Mouse (Mus musculus): ENCODE measurements at regions not wholly inside any gene's neighbourhood (a gene's known extent, or its start where the extent isn't known, plus 50 kb on each side); places are given as distances from the start of the nearest gene placed in this dataset.

DNA sequence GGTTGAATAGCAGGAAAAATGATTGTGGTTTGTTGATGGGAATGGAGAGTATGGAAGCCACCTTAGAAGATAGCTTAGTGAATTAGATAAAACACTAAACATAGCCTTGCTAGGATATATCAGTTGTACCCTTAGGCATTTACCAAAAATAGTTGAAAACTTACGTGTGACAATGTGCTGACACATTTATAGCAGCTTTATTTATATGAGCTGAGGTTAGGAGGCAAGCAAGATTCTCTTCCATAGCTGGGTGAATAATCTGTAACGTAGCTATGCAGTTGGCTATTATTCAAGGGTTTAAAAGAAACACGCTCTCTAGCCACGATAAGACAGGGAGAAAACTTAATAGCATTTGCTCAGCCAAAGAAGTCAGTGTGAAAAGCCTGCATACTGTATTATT is 685.4 kb downstream of the Hs3st4 start:
- ATAC-seq (replicated peaks; ENCODE audit: low FRiP score, low TSS enrichment, poor library complexity, severe bottlenecking) = no peak

DNA sequence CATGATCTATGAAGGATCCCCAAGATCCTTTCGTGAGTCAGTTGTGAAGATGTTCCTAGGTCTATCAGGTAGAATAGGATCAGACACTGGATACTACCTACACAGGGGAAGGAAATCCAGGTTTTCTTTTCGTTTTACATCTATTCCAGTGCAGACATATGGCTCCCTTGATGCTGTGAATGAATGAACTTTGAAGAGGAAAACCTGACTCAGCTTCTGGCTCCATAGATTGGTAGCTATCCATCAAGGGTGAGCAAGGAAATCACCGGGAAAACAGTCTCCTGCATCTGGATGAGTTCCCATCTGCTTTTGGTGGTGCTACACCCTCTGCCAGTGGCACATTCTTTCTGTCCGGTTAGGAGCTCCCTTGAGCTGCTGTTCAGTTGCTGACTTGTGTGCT is 687.8 kb downstream of the Hs3st4 start:
- no peak for ATAC-seq (replicated peaks; ENCODE audit: low FRiP score, low TSS enrichment, poor library complexity, severe bottlenecking)

DNA sequence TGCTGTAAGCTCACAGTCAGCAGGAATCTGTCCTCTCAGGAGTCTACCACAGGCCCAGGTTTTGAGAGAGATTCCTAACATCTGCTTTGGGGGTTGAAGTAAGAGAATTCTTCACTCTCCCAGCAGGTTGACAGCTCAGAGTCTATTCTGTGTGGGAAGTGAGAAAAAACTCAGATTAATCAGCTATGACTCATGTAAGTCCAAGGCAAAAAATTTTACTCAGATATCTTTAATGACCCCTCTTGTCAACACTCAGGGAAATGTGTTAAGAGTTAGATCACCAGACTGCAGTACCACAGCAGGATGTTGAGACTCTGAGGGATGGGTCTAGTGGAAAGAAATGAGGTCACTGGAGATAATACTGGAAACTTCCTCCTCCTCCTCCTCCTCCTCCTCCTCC is 688.4 kb downstream of the Hs3st4 start:
- no peak for ATAC-seq (replicated peaks; ENCODE audit: low FRiP score, low TSS enrichment, poor library complexity, severe bottlenecking)

DNA sequence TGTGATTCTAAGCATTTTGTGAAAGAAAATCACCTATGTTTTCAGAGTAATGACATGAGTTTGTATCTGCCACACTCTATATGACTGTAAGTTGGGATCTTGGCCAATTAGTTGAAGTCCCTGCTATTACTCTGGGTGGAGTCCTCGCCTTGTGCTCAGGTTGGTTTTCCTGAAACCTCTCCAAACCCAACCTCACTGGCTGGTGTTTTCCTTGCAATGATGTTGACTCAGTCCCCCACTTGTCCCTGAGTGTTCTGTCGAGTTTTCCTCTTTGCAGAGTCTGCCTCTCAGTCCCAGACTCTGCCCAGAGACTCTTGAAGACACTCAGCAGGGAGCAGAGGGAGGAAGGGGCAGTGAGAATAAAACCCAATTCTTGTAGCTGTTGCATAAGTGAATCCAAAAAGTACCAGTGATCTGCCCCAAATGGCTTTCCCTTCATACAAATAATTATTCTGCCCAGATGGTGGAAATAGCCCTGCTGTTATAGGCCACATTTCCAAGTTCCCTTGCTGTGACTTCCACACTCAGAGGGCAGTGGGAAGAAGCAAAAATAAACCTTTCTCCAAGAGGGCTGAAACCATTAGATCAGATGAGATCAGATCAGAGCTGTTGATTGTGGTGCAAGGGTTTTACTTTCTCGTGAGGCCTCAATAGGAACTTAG is 694.3 kb downstream of the Hs3st4 start:
- no peak for ATAC-seq (replicated peaks; ENCODE audit: low FRiP score, low TSS enrichment, poor library complexity, severe bottlenecking)

DNA sequence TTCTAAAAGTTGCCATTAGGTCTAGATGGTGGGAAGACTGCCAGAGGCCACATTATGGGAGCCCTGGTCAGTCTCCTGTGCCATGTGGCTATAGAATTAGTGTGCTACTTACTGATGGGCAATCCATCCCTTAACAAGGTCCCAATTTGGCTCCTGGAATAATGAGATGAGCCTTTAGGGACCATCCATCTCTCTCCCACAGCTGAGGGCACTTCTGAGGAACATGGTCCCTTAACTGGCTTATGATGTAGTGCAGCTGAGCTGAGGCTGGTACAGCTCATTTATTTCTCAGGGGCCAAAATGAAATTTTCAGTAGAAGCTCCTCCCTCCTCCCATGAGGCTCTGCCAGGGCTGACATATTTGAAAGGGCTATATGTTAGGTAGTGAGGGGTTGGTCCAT is 697.9 kb downstream of the Hs3st4 start:
- ATAC-seq (replicated peaks; ENCODE audit: low FRiP score, low TSS enrichment, poor library complexity, severe bottlenecking) = no peak

DNA sequence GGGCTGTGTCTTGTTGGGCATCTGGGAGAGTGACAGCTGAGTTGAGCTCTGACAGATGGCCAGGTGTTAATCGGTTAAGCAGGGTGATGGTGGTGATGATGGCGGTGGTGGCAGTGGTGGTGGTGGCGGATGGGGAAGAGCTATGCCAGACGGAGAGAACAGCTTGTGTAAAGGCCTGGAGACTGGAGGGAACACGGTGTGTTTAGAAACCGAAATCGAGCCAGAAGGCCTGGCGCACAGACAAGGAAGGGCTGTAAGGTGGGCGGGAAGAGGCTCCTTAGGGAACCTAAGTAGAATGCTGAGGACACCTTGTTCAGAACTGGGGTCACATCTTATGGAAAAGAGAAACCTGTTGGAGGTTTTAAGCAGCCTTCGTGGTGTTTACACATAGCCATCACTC is 698.5 kb downstream of the Hs3st4 start:
- ATAC-seq (replicated peaks; ENCODE audit: low FRiP score, low TSS enrichment, poor library complexity, severe bottlenecking) = no peak

DNA sequence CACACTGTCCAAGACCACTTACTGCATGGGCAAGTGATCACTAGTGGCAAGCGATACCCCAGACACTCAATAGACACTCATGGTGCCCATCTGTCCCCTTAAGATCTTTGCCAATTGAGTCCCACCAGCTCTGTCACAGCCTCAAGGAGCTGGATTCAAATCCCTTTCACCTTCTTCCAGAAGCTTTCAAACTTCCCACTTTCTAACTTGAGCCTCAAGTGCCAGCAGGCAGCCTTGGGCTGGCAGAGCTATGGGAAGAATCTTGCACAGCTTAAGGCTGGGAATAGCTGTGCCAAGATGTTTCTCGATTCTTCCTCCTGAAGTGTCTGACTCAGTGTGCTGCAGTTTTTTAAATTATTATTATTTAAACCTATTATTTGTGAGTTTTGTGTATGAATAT is 699.2 kb downstream of the Hs3st4 start:
- no peak for ATAC-seq (replicated peaks; ENCODE audit: low FRiP score, low TSS enrichment, poor library complexity, severe bottlenecking)

DNA sequence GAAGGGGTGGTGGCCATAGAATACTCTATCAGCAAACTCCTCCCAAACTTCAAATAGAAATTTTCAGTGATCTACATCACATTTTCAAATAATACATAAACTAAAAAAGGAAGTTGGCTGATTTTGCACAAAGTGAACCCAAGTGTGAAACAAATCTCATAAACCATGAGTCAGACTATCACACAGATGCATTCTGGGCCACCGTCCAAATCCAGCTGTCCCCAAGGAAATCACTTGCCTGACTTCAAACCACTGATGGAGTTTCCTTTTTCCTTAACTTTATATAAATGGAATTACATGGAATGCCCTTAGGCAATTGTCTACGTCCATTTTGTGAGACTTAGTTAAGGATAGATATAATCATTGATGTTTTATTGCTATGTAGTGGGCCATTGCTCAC is 702.8 kb downstream of the Hs3st4 start:
- no peak for ATAC-seq (replicated peaks; ENCODE audit: low FRiP score, low TSS enrichment, poor library complexity, severe bottlenecking)

DNA sequence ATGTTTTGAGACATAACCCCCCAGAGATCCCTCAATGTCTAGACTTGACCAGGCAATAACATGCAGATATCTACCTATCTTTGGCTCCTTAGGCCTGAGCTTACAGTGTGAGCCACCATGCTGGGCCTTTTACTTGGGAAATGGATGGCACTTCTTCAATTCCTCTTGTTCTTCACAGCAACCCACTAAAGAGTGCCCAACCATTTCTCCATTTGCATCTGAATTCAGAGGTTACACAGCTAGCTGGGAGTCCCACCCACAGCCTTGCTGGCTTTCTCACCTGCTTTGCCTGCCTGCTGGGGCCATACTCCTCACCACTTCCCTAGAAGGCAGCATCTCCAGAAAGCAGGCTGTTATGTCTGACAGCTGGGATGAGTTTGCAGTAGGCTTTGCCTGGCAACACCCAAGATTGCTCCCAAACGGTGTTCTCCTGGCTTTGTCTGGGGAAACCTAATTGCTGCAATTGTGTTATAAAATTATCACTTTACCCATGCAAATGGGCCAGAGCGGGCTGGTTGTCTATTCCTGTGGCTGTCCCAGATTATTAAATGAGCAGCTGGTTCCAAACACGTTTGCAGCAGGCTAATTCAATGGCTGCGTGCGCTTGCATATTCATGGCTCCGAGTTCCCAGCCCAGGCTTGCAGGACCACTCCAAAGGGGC is 721.6 kb downstream of the Hs3st4 start:
- no peak for ATAC-seq (replicated peaks; ENCODE audit: low FRiP score, low TSS enrichment, poor library complexity, severe bottlenecking)

DNA sequence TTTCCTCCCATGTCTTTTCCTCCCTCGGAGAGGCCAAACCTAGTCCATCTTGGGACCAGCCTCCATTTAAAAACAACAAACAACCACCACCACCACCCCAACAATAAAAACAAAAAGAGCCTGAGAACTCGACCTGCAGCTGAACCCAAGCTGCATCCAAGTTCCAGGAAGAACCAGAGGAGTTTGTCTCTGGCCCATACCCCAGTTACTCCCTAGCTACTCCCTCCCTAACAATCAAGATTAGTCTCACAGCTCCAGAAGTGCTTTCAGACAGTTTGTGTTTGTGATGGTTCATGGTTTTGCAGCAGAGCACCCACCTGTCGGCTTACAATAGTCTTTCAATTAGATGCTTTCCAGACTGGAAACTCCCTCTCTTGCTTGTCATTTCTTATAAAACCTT is 724.5 kb downstream of the Hs3st4 start:
- ATAC-seq (replicated peaks; ENCODE audit: low FRiP score, low TSS enrichment, poor library complexity, severe bottlenecking) = no peak

DNA sequence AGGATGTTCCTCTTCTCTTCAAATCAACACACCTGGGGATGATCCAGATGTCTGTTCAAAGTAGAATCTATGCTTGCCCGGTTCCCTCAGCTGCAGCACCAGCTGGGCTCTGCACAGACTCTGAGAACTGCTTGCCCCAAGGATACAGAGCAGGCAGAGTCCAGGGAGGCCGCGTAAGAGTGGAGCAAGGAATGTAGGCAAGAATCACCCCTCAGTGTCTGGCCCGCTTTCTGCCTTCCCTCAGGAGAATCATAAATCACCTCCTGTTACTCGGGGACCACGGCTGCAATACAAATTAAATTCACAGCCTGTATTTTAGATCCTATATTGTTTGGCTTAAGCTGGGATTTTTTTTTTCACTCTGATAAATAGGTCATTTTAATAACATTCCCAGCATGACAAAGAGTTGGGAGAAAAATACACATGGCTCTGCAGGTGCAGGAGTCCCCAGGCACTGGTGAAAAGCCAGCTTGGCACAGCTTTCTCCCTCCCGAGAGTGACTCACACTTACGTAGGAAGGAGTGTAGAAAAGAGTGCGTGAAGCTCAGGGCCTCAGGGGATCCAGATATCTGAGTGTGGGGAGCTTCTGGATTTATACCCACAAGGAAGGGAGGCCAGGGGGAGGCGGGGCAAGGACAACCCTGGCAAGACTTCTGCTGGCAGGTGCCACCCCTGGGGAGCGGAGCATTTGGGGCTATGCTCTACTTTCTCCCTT is 726.3 kb downstream of the Hs3st4 start:
- no peak for ATAC-seq (replicated peaks; ENCODE audit: low FRiP score, low TSS enrichment, poor library complexity, severe bottlenecking)

DNA sequence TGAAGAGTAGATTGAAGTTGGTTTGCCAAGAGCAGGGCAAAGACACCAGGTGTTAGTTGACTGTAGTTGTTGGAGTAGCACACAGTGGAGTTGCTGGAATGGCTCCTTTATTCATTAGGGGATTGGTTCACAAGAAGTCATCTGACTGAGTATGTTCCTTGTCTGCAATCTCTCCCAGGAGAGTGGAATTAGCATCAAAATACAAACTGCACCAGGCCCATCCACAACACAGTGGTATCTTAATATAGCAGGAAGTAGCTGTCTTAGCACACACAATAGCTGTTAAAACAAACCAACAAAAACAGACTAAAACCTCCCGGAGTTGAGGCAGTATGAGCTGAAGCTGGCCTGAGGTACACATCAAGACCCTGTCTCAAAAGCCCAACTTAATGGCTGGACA is 723.5 kb upstream of the Kdm8 start:
- no peak for ATAC-seq (replicated peaks; ENCODE audit: low FRiP score, low TSS enrichment, poor library complexity, severe bottlenecking)

DNA sequence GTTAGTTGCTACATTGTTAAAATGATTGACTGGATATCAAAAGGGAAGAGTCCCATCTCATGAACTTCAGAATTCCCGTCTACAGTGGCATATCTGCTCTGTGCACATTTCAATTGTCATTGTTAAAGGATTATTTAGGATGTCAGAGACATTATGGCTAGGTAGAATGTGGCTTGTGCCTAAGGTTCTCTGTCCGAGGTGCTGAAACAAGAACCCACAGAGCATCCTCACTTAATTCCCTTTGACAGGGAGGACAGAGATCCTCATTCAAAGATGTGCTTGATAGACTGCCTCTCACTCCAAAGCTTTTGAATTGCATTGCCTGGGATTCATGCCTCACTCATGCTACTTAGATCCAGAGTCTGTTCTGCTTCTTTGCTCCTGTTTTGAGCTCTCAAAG is 702.4 kb upstream of the Kdm8 start:
- ATAC-seq (replicated peaks; ENCODE audit: low FRiP score, low TSS enrichment, poor library complexity, severe bottlenecking) = no peak

DNA sequence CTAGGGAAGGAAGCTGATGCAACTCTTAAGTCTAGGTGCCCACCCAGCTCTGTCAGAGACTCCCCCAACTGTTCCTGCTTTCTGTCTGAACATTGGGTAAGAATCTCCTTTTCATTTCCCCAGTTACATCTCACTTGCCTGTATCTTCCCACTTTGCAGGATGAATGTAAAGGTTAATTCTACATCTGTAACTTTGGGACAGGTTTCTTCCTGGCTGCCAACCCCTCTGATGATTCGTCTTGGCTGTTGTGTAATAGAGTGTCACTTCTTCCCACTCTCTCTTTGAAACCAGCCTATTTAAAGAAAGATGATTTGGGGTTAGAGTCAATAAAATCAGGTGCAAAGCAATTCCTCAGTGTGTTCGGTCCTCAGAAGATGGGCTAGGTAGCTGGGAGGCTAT is 698.2 kb upstream of the Kdm8 start:
- ATAC-seq (replicated peaks; ENCODE audit: low FRiP score, low TSS enrichment, poor library complexity, severe bottlenecking) = no peak

DNA sequence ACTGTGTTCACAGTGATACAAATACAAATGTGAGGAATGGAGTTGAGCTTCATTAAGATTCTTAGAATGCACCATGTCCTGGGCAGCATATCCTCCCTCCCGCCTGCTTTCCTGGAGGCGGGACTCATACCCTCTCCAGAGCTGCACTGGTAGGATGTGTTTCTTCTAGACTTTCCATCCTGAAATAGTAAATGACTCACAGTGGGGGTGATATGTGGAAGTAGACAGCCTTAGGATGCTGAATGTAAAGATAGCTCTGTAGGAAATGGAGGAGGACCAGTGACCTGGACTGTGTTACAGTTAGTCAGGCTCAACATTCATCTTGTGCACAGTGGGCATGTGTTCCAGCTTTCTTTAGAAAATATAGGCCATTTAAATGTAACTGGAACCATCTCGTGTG is 696.1 kb upstream of the Kdm8 start:
- ATAC-seq (replicated peaks; ENCODE audit: low FRiP score, low TSS enrichment, poor library complexity, severe bottlenecking) = no peak

DNA sequence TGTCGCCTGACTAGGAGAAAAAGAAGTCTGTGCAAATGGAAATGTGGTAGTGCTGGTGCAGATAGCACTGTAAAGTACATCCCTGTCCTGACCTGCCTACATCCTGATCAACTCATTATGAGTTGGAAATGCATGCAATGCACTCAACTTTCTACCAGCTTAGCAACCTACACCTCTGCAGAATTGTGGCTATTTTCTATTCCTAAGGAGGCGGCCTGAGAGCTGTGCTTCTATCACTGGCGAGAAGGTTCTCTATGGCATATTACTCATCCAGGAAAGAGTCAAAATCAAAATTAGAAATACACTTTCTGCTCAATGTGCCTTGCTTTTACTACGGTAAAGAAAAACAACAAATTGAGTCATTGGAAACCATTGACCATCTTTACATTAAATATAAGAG is 685.4 kb upstream of the Kdm8 start:
- ATAC-seq (replicated peaks; ENCODE audit: low FRiP score, low TSS enrichment, poor library complexity, severe bottlenecking) = no peak

DNA sequence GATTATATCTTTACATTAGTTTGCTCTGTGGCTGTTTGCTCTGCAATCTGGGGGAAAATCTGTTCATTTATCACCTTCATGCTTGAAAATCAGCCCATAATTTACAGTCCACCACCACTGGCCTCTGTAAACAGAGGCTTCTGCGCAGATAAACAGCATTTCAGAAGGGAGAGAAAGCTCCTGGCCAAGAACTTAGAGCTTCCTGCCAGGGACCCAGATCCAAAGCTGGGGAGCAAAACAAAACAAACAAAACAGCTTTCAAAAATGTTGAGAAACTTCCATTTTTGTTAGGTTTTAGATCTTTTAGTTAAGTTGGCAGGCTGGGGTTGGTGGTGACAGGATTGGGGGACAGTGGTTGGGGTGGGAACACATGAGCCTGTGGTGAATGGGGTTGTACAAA is 666.7 kb upstream of the Kdm8 start:
- no peak for ATAC-seq (replicated peaks; ENCODE audit: low FRiP score, low TSS enrichment, poor library complexity, severe bottlenecking)

DNA sequence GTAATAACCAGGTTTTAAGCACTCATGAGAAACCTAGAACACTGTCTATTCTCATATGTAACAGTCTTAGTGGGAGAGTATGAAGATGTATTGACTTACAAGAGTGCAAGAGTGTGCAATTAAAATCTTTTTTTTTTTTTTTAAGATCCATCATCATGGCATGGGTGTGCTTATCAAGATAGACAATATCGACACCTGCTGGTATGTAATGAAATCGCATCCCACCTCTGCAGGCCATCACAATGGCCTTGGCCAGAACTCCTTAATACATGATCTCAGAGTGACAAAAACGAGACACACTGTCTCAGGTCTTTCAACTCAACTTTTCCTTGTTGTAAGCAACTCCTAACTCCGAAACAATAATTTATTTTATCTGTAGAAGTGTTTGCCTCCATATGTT is 661.7 kb upstream of the Kdm8 start:
- ATAC-seq (replicated peaks; ENCODE audit: low FRiP score, low TSS enrichment, poor library complexity, severe bottlenecking) = no peak

DNA sequence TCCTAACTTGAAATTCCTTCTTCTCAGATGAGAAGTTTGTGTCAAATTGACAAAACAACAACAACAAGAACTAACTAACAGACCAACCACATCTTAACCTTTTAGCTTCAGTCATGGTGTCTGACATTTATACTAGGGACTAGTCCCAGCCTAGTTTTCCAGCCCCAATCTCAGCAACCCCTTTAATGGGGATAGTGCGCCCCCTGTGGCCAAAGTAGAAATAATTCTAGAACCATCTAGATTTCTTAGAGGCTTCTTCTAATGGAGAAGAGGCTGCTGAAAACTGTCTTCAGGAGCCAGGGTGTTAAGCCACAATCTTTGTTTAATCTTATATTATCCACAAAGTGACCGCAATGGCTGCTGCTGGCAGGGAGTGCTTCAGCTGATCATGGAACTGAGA is 659.5 kb upstream of the Kdm8 start:
- ATAC-seq (replicated peaks; ENCODE audit: low FRiP score, low TSS enrichment, poor library complexity, severe bottlenecking) = no peak

DNA sequence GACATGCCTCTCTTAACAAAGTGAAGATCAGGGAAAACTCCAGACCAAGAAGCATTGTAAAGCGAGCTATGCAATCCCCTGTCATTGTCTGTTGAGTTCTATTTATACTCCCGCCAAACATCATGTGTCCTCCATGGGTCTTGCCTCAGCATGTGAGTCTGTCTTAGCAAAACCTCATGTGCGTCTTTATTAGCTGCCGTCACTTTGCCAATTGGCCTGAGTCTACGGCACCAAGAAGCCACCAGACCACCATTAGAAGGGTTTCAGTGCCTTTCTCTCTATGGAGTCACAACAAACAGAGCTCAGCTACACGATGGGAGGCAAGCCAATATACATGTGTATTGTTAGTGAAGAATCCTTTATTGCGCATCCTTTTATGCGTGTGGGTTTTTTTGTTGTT is 658.6 kb upstream of the Kdm8 start:
- ATAC-seq (replicated peaks; ENCODE audit: low FRiP score, low TSS enrichment, poor library complexity, severe bottlenecking) = no peak

DNA sequence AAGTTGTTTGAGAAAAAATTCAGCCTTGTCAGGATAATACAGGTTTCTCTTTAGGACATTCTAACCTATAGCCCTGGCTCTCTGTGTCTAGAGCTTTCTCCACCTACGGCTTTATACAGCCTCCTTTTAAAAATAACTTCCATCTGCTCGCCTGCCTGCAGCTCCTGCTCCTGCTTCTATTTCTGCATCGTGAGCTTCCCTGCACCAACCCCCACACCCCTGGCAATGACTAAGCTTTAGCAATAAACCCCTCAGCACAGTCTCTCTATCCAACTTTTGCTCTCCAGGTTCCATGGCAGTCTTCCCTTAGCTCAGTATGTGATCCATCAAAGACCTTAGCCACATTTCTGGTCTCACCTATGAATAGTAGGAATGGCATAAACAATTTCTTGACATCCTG is 655.7 kb upstream of the Kdm8 start:
- no peak for ATAC-seq (replicated peaks; ENCODE audit: low FRiP score, low TSS enrichment, poor library complexity, severe bottlenecking)
